Mouse (Mus musculus) hindbrain, embryonic 16.5 days (tissue): ENCODE results near the gene Cyp1a2. TPM values are rescaled to one million over a fixed set of nuclear protein-coding genes. Genes with fewer than 3 reads are reported as not detected.

ENCODE experiments used
- polyA plus RNA-seq: library from polyadenylated mRNA; unstranded; fragments of >200 nt; fragmentation: Nextera tagmentation; extraction: Ambion mirVana; gene quantifications from 2 replicates; pipeline ENCODE4 v1.2.1, GENCODE M21; 2015

The Cyp1a2 gene
- polyA plus RNA-seq, 1 experiment from 2014 or later = not detected

Other genes starting within 250 kb of the Cyp1a2 start
- gene Ppcdc, start 243.6 kb downstream of the Cyp1a2 start, polyA plus RNA-seq = 19.4 and 20.5 TPM in 2 replicates
- gene Scamp5, start 215.6 kb downstream of the Cyp1a2 start, polyA plus RNA-seq = 165 and 168 TPM in 2 replicates
- gene Rpp25, start 179.7 kb downstream of the Cyp1a2 start, polyA plus RNA-seq = 21.0 and 21.4 TPM in 2 replicates
- 890 and 1,047 TPM in 2 replicates for gene Cox5a, start 162.4 kb downstream of the Cyp1a2 start, polyA plus RNA-seq
- gene Fam219b, start 146.2 kb downstream of the Cyp1a2 start, polyA plus RNA-seq = 23.6 and 24.4 TPM in 2 replicates
- gene Mpi, start 130.9 kb downstream of the Cyp1a2 start, polyA plus RNA-seq = 75.3 and 80.5 TPM in 2 replicates
- 49.4 and 50.1 TPM in 2 replicates for gene Scamp2, start 122.8 kb downstream of the Cyp1a2 start, polyA plus RNA-seq
- 32.0 and 33.9 TPM in 2 replicates for gene Ulk3, start 94.3 kb downstream of the Cyp1a2 start, polyA plus RNA-seq
- 0.18 and 0.49 TPM in 2 replicates for gene Cplx3, start 77.4 kb downstream of the Cyp1a2 start, polyA plus RNA-seq
- not detected in 2 replicates for gene Lman1l, start 62.9 kb downstream of the Cyp1a2 start, polyA plus RNA-seq
- 49.0 and 58.4 TPM in 2 replicates for gene Csk, start 30.1 kb downstream of the Cyp1a2 start, polyA plus RNA-seq
- 0.13 and 0.26 TPM in 2 replicates for gene Cyp1a1, start 4.2 kb upstream of the Cyp1a2 start, polyA plus RNA-seq
- gene Edc3, start 24.8 kb upstream of the Cyp1a2 start, polyA plus RNA-seq = 29.7 and 31.9 TPM in 2 replicates
- gene Clk3, start 82.2 kb upstream of the Cyp1a2 start, polyA plus RNA-seq = 57.2 and 66.1 TPM in 2 replicates
- gene Arid3b, start 153.1 kb upstream of the Cyp1a2 start, polyA plus RNA-seq = 5.4 and 8.6 TPM in 2 replicates
- 169 and 177 TPM in 2 replicates for gene Ubl7, start 227.3 kb upstream of the Cyp1a2 start, polyA plus RNA-seq